Mouse (Mus musculus) bone marrow, adult 2 months (tissue): ENCODE measurements at regions not wholly inside any gene's neighbourhood (a gene's known extent, or its start where the extent isn't known, plus 50 kb on each side); places are given as distances from the start of the nearest gene placed in this dataset.

Experiments used
- CTCF ChIP-seq: fragments of 200-500 bp; IDR thresholded peaks from 2 replicates; pipeline ENCODE4 v1.5.1; 2011; ENCODE audit warnings: low read length, control low read depth; ENCODE audit not compliant: control insufficient read depth, insufficient read depth
- POLR2A ChIP-seq: fragments of 200-500 bp; IDR thresholded peaks from 2 replicates; pipeline ENCODE4 v1.6.1; 2011; ENCODE audit warnings: low read depth, mild to moderate bottlenecking, control low read depth, low read length, borderline replicate concordance; ENCODE audit not compliant: control insufficient read depth

- no peak for TF ChIP-seq CTCF
- TF ChIP-seq POLR2A, result no peak
These were observed 167.2 kb upstream of the Maf start for GRCm38 (mm10) chr8:115874789-115875188.
